14 mouse cellular contexts compared by ENCODE assay signal in the genomic region with DNA sequence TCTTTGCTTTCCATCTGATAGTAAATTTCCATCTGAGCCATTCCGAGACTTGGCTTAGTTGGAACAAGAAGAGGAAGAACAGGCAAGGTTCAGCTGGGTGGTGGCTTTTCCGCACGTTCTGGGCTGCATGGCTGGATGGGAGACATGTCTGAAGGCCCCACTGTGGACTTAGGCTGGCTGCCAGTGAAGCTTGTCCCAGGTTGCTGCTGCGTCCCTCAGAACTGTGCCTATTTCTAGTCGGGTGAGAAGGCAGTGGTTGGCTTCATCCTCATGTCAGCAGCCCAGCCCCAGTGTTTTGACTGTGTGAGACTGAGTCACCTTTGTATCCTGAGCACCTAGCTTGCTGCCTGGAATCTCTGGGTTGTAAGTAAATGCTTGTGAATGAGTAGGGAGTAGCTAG. TPM values are rescaled to one million over a fixed set of nuclear protein-coding genes. Genes with fewer than 3 reads are reported as not detected.
DNase-seq lines count a peak whose midpoint lies in the region; ATAC-seq and TF ChIP-seq lines count a peak whose summit lies in the region.
"Had no signal": no experiment of that assay in that cellular context is flagged by ENCODE, and none has a peak within 500 bp of the region (broad histone marks: within the 10 kb centered on the region; RNA-seq: fewer than 3 reads in every experiment).

No protein-coding gene starts in this region.

- no peak for TF ChIP-seq CTCF in lung, embryonic 14.5 days (IDR thresholded peaks at IDR 0.05; ENCODE audit: low read depth)

- DNase-seq in cerebellum, postnatal 25 days = peak; percentile 49 to 58
- peak; percentile 22 for DNase-seq in lung, embryonic 14.5 days
- no peak for DNase-seq in lung, postnatal 14 days
- DNase-seq in lung, postnatal 36 days = peak; percentile 52
- no peak for DNase-seq in frontal cortex, postnatal 25 days (ENCODE audit: low spot score in 2 of 2)
- no peak for DNase-seq in adrenal gland, adult 8-10 months
- DNase-seq: cerebellum, adult 11-12 months had no signal

- ATAC-seq in cerebellum, adult (ENCODE audit: insufficient number of reproducible peaks, low FRiP score, low TSS enrichment) = no peak
- no peak for ATAC-seq in lung, embryonic 14.5 days (ENCODE audit: insufficient read depth)
- peak; percentile 37 for ATAC-seq in heart, embryonic 16.5 days (replicated peaks; ENCODE audit: extremely low read depth, insufficient read depth, low FRiP score)
- ATAC-seq: midbrain, embryonic 15.5 days had no signal

- no peaks in the 10 kb centered on the region for H3K9me3 ChIP-seq in lung, embryonic 14.5 days (ENCODE audit: low read depth, low read length)
- no peaks in the 10 kb centered on the region for H3K9me3 ChIP-seq in heart, embryonic 16.5 days (replicated peaks; ENCODE audit: control insufficient read depth, low read length)
- H3K9me3 ChIP-seq: embryonic facial prominence, embryonic 13.5 days; lung, embryonic 15.5 days; midbrain, embryonic 15.5 days had no signal

- H3K4me3 ChIP-seq in lung, embryonic 14.5 days (ENCODE audit: low read depth, low read length) = no peak overlapping the region
- H3K4me3 ChIP-seq in heart, embryonic 16.5 days (ENCODE audit: low read length) = no peak overlapping the region
- H3K4me3 ChIP-seq: embryonic facial prominence, embryonic 13.5 days; lung, embryonic 15.5 days; midbrain, embryonic 15.5 days had no signal

- WGBS in lung, embryonic 14.5 days = 66% methylated on average over 5 of the region's 5 CpGs
- 27% methylated on average over 5 of the region's 5 CpGs for WGBS in heart, embryonic 16.5 days

- no peak overlapping the region for H3K4me2 ChIP-seq in lung, embryonic 14.5 days
- H3K4me2 ChIP-seq in heart, embryonic 16.5 days (ENCODE audit: low read depth, low read length) = no peak overlapping the region
- H3K4me2 ChIP-seq: embryonic facial prominence, embryonic 13.5 days; lung, embryonic 15.5 days; midbrain, embryonic 15.5 days had no signal

- H3K4me1 ChIP-seq in lung, embryonic 14.5 days (ENCODE audit: insufficient read depth) = peaks cover 17% of the 10 kb centered on the region
- H3K4me1 ChIP-seq in heart, embryonic 16.5 days (ENCODE audit: control insufficient read depth, insufficient read depth, low read length) = peaks cover 61% of the 10 kb centered on the region

- no peaks in the 10 kb centered on the region for H3K27me3 ChIP-seq in lung, embryonic 14.5 days (ENCODE audit: insufficient read depth, low read length)
- H3K27me3 ChIP-seq in heart, embryonic 16.5 days (ENCODE audit: control insufficient read depth, insufficient read depth, low read length) = no peaks in the 10 kb centered on the region
- H3K27me3 ChIP-seq: embryonic facial prominence, embryonic 13.5 days; lung, embryonic 15.5 days; midbrain, embryonic 15.5 days had no signal

- H3K36me3 ChIP-seq in lung, embryonic 14.5 days (ENCODE audit: insufficient read depth) = 0 out of 2 replicates have a peak, but pooled peaks cover 3% of the 10 kb centered on the region
- peaks cover 8% of the 10 kb centered on the region; the same call in 1 of the 2 replicates for H3K36me3 ChIP-seq in heart, embryonic 16.5 days (ENCODE audit: control insufficient read depth, insufficient read depth)
- H3K36me3 ChIP-seq: lung, embryonic 15.5 days; midbrain, embryonic 15.5 days had no signal

- no peak overlapping the region for H3K9ac ChIP-seq in lung, embryonic 14.5 days
- H3K9ac ChIP-seq in heart, embryonic 16.5 days (ENCODE audit: low read length) = 0 out of 2 replicates have a peak overlapping the region, but pooled peaks have one; percentile 38
- H3K9ac ChIP-seq: embryonic facial prominence, embryonic 13.5 days; lung, embryonic 15.5 days; midbrain, embryonic 15.5 days had no signal

- no peak overlapping the region for H3K27ac ChIP-seq in lung, embryonic 14.5 days (ENCODE audit: low read depth)
- peak overlapping the region; percentile 87 for H3K27ac ChIP-seq in heart, embryonic 16.5 days (ENCODE audit: low read length)
- H3K27ac ChIP-seq: lung, embryonic 15.5 days; midbrain, embryonic 15.5 days had no signal

RNA-seq across cellular contexts. Expression of a gene that starts 9.0 kb away (rescaled TPM):
- polyA plus RNA-seq in lung, embryonic 14.5 days (2014; fragmentation: Nextera tagmentation; extraction: Ambion mirVana) = 26.0 and 28.4 TPM in 2 replicates
- polyA plus RNA-seq in heart, embryonic 16.5 days (2015; fragmentation: Nextera tagmentation; extraction: Ambion mirVana) = 53.3 and 61.1 TPM in 2 replicates
- 10 to 100 TPM; 29.1 to 52.2 (median 44.5) TPM for total RNA-seq in adrenal gland, adult 8-10 months (2022)
- total RNA-seq: neutrophil, adult 5-6 weeks had no signal

RNA-seq across cellular contexts. Expression of a gene that starts 40.1 kb away (rescaled TPM):
- polyA plus RNA-seq in lung, embryonic 14.5 days (2014; fragmentation: Nextera tagmentation; extraction: Ambion mirVana) = 12.1 and 12.6 TPM in 2 replicates
- 16.0 and 26.4 TPM in 2 replicates for polyA plus RNA-seq in heart, embryonic 16.5 days (2015; fragmentation: Nextera tagmentation; extraction: Ambion mirVana)
- total RNA-seq in adrenal gland, adult 8-10 months (2022) = 10 to 100 TPM in 2 of 4 experiments, 1 to 10 TPM in 2; 6.7 to 16.2 (median 12.1) TPM
- total RNA-seq: MEL had no signal

Comparison
In these comparisons a context has a peak if more than half of its experiments do, and no peak if none do; other contexts are left out.
1. DNase-seq: peak in cerebellum, postnatal 25 days (2 of 2), lung, embryonic 14.5 days (single experiment) and lung, postnatal 36 days (single experiment); none in lung, postnatal 14 days (single experiment), frontal cortex, postnatal 25 days (0 of 2) and adrenal gland, adult 8-10 months (single experiment).